Mouse (Mus musculus) MEL (cell line): ENCODE results near the gene Acoxl. TPM values are rescaled to one million over a fixed set of nuclear protein-coding genes. Genes with fewer than 3 reads are reported as not detected.

Experiments used
- DNase-seq: peaks from one replicate; pipeline ENCODE4 v3.0.0; 2011; ENCODE audit warnings: low read depth, low spot score
- H3K27ac ChIP-seq: 2 replicates; pipeline ENCODE4 v1.5.1; 2012; ENCODE audit warnings: low read depth, mild to moderate bottlenecking, control low read depth, low read length, moderate library complexity; ENCODE audit not compliant: control insufficient read depth
- H3K27me3 ChIP-seq, 2 experiments: fragments of 150-350 bp in 1 of 2; sonication (generic) in 1 of 2; 2 replicates each; pipeline ENCODE4 v1.6.1; 2012; ENCODE audit warnings: low read length in 2 of 2, mild to moderate bottlenecking in 2 of 2, improper control_type of control experiment in 1 of 2, moderate library complexity in 1 of 2; ENCODE audit not compliant: insufficient read depth in 2 of 2, control insufficient read depth in 1 of 2
- H3K36me3 ChIP-seq, 2 experiments: 2 replicates each; pipeline ENCODE4 v1.6.1; 2012 to 2014; ENCODE audit warnings: low read length in 2 of 2, improper control_type of control experiment in 1 of 2, inconsistent platforms in 1 of 2, mild to moderate bottlenecking in 1 of 2; ENCODE audit not compliant: insufficient read depth in 2 of 2, control insufficient read depth in 1 of 2
- H3K4me1 ChIP-seq, 2 experiments: fragments of 150-350 bp in 1 of 2; sonication (generic) in 1 of 2; 2 replicates each; pipeline ENCODE4 v1.6.1; 2012; ENCODE audit warnings: low read length in 2 of 2, improper control_type of control experiment in 1 of 2, mild to moderate bottlenecking in 1 of 2; ENCODE audit not compliant: insufficient read depth in 2 of 2, control insufficient read depth in 1 of 2
- H3K4me3 ChIP-seq, 2 experiments: fragments of 150-350 bp in 1 of 2; sonication (generic) in 1 of 2; 2 replicates each; pipeline ENCODE4 v1.5.1; 2012; ENCODE audit warnings: low read depth in 2 of 2, low read length in 2 of 2, mild to moderate bottlenecking in 2 of 2, moderate library complexity in 2 of 2, control low read depth in 1 of 2, improper control_type of control experiment in 1 of 2; ENCODE audit not compliant: control insufficient read depth in 1 of 2, insufficient read depth in 1 of 2
- H3K79me2 ChIP-seq: 2 replicates; pipeline ENCODE4 v1.6.1; 2012; ENCODE audit warnings: mild to moderate bottlenecking, low read length, moderate library complexity; ENCODE audit not compliant: control insufficient read depth, poor library complexity, insufficient read depth
- H3K9ac ChIP-seq: 2 replicates; pipeline ENCODE4 v1.6.1; 2012; ENCODE audit warnings: low read depth, mild to moderate bottlenecking, control low read depth, low read length, moderate library complexity; ENCODE audit not compliant: control insufficient read depth, poor library complexity, severe bottlenecking
- H3K9me3 ChIP-seq: fragments of 150-350 bp; sonication (generic); replicated peaks from 2 replicates; pipeline ENCODE4 v1.6.1; 2012; ENCODE audit warnings: mild to moderate bottlenecking, low read length, improper control_type of control experiment, moderate library complexity; ENCODE audit not compliant: insufficient read depth
- CHD1 ChIP-seq: IDR thresholded peaks from 2 replicates; pipeline ENCODE4 v1.6.1; 2012; ENCODE audit warnings: low read depth, mild to moderate bottlenecking, inconsistent platforms, low read length, improper control_type of control experiment
- CHD2 ChIP-seq: IDR thresholded peaks from 2 replicates; pipeline ENCODE4 v1.6.1; 2011; ENCODE audit warnings: low read length, improper control_type of control experiment
- CTCF ChIP-seq, 3 experiments: IDR thresholded peaks in 2 of 3; conservative IDR thresholded peaks in 1 of 3; 2 replicates each; pipeline ENCODE4 v1.5.1; 2011 to 2012; ENCODE audit warnings: low read length in 3 of 3, low read depth in 2 of 3, mild to moderate bottlenecking in 2 of 3, improper control_type of control experiment in 1 of 3, inconsistent platforms in 1 of 3, mixed read lengths in 1 of 3, moderate library complexity in 1 of 3; ENCODE audit not compliant: control insufficient read depth in 1 of 3, insufficient read depth in 1 of 3, poor library complexity in 1 of 3, severe bottlenecking in 1 of 3
- ELF1 ChIP-seq: IDR thresholded peaks from 2 replicates; pipeline ENCODE4 v1.6.1; 2014; ENCODE audit warnings: low read depth, mild to moderate bottlenecking, inconsistent platforms, low read length, improper control_type of control experiment, moderate library complexity
- EP300 ChIP-seq, 2 experiments: IDR thresholded peaks; 2 replicates each; pipeline ENCODE4 v1.6.1; 2011; ENCODE audit warnings: improper control_type of control experiment in 2 of 2, low read length in 2 of 2, low read depth in 1 of 2, mild to moderate bottlenecking in 1 of 2
- GABPA ChIP-seq: IDR thresholded peaks from 2 replicates; pipeline ENCODE4 v1.6.1; 2012; ENCODE audit warnings: low read depth, mild to moderate bottlenecking, inconsistent platforms, low read length, improper control_type of control experiment, moderate library complexity
- GATA1 ChIP-seq: IDR thresholded peaks from 2 replicates; pipeline ENCODE4 v1.6.1; 2011; ENCODE audit warnings: low read depth, low read length, improper control_type of control experiment
- HCFC1 ChIP-seq: IDR thresholded peaks from 2 replicates; pipeline ENCODE4 v1.6.1; 2012; ENCODE audit warnings: low read depth, mild to moderate bottlenecking, inconsistent platforms, low read length, improper control_type of control experiment, moderate library complexity
- JUND ChIP-seq: IDR thresholded peaks from 2 replicates; pipeline ENCODE4 v1.6.1; 2011; ENCODE audit warnings: low read depth, mild to moderate bottlenecking, improper control_type of control experiment, low read length
- KAT2A ChIP-seq: conservative IDR thresholded peaks from 2 replicates; pipeline ENCODE4 v1.6.1; 2012; ENCODE audit warnings: low read depth, low read length, improper control_type of control experiment, inconsistent platforms
- MAFK ChIP-seq: IDR thresholded peaks from 2 replicates; pipeline ENCODE4 v1.6.1; 2011; ENCODE audit warnings: low read depth, mild to moderate bottlenecking, low read length, improper control_type of control experiment, borderline replicate concordance
- MAZ ChIP-seq: IDR thresholded peaks from 2 replicates; pipeline ENCODE4 v1.6.1; 2012; ENCODE audit warnings: low read depth, mild to moderate bottlenecking, inconsistent platforms, low read length, improper control_type of control experiment
- MEF2A ChIP-seq: IDR thresholded peaks from 2 replicates; pipeline ENCODE4 v1.6.1; 2014; ENCODE audit warnings: low read depth, mild to moderate bottlenecking, inconsistent platforms, low read length, improper control_type of control experiment; ENCODE audit not compliant: poor library complexity, insufficient replicate concordance, severe bottlenecking; ENCODE audit errors: extremely low read depth
- MYC ChIP-seq: IDR thresholded peaks from 2 replicates; pipeline ENCODE4 v1.6.1; 2011; ENCODE audit warnings: low read depth, mild to moderate bottlenecking, low read length, improper control_type of control experiment, moderate library complexity
- NRF1 ChIP-seq: IDR thresholded peaks from 2 replicates; pipeline ENCODE4 v1.6.1; 2014; ENCODE audit warnings: low read depth, mild to moderate bottlenecking, inconsistent platforms, low read length, improper control_type of control experiment, moderate library complexity; ENCODE audit not compliant: poor library complexity, insufficient read depth, severe bottlenecking
- POLR2A ChIP-seq, 2 experiments: IDR thresholded peaks; 2 replicates each; pipeline ENCODE4 v1.6.1; 2011 to 2012; ENCODE audit warnings: low read length in 2 of 2, mild to moderate bottlenecking in 2 of 2, control low read depth in 1 of 2, improper control_type of control experiment in 1 of 2, low read depth in 1 of 2, moderate library complexity in 1 of 2; ENCODE audit not compliant: control insufficient read depth in 1 of 2, insufficient read depth in 1 of 2, poor library complexity in 1 of 2
- POLR2AphosphoS2 ChIP-seq: IDR thresholded peaks from 2 replicates; pipeline ENCODE4 v1.6.1; 2011; ENCODE audit warnings: low read length, improper control_type of control experiment
- RCOR1 ChIP-seq: IDR thresholded peaks from 2 replicates; pipeline ENCODE4 v1.6.1; 2012; ENCODE audit warnings: low read depth, mild to moderate bottlenecking, inconsistent platforms, low read length, improper control_type of control experiment
- SIN3A ChIP-seq: IDR thresholded peaks from 2 replicates; pipeline ENCODE4 v1.6.1; 2012; ENCODE audit warnings: low read length, improper control_type of control experiment, inconsistent platforms
- SMC3 ChIP-seq: IDR thresholded peaks from 2 replicates; pipeline ENCODE4 v1.6.1; 2011; ENCODE audit warnings: low read depth, low read length, improper control_type of control experiment
- TBP ChIP-seq: IDR thresholded peaks from 2 replicates; pipeline ENCODE4 v1.8.0; 2011; ENCODE audit warnings: low read depth, low read length, improper control_type of control experiment
- UBTF ChIP-seq: IDR thresholded peaks from 2 replicates; pipeline ENCODE4 v1.6.1; 2012; ENCODE audit warnings: low read depth, mild to moderate bottlenecking, inconsistent platforms, low read length, improper control_type of control experiment, moderate library complexity, borderline replicate concordance; ENCODE audit not compliant: insufficient read depth
- USF2 ChIP-seq, 2 experiments: IDR thresholded peaks; 2 replicates each; pipeline ENCODE4 v1.6.1; 2011 to 2012; ENCODE audit warnings: improper control_type of control experiment in 2 of 2, low read length in 2 of 2, borderline replicate concordance in 1 of 2, inconsistent platforms in 1 of 2, low read depth in 1 of 2, mild to moderate bottlenecking in 1 of 2; ENCODE audit not compliant: insufficient read depth in 1 of 2
- ZC3H11A ChIP-seq: IDR thresholded peaks from 2 replicates; pipeline ENCODE4 v1.6.1; 2012; ENCODE audit warnings: low read depth, mild to moderate bottlenecking, inconsistent platforms, low read length, improper control_type of control experiment
- ZMIZ1 ChIP-seq: IDR thresholded peaks from 2 replicates; pipeline ENCODE4 v1.6.1; 2012; ENCODE audit warnings: low read depth, mild to moderate bottlenecking, inconsistent platforms, low read length, improper control_type of control experiment, moderate library complexity
- ZNF384 ChIP-seq: IDR thresholded peaks from 2 replicates; pipeline ENCODE4 v1.6.1; 2012; ENCODE audit warnings: low read depth, mild to moderate bottlenecking, inconsistent platforms, low read length, improper control_type of control experiment
- polyA plus RNA-seq, 2 experiments: library from polyadenylated mRNA; stranded (reverse) in 1 of 2; unstranded in 1 of 2; fragments of >175 nt in 1 of 2; fragments of >200 nt in 1 of 2; gene quantifications; 2 replicates each; pipeline versions ENCODE4 v1.2.1 to v1.2.4; 2012; ENCODE audit warnings: low replicate concordance in 2 of 2, low read depth in 1 of 2; ENCODE audit not compliant: insufficient read length in 2 of 2, insufficient read depth in 1 of 2, missing spikeins in 1 of 2
- total RNA-seq: library from RNA; depleted of rRNA; stranded (reverse); fragments of 300-350 nt; gene quantifications from 2 replicates; pipeline ENCODE4 v1.2.3, GENCODE M21; 2012

The Acoxl gene
- total and polyA plus RNA-seq, 3 experiments = 0.31 to 0.39 TPM; not detected in 1

- no peak for TF ChIP-seq CTCF (IDR thresholded peaks at IDR 0.05 in 2 of 3, conservative IDR thresholded peaks at IDR 0.05 in 1 of 3; ENCODE audit: control insufficient read depth in 1 of 3, insufficient read depth in 1 of 3, low read depth in 2 of 3, low read length in 3 of 3, poor library complexity in 1 of 3, severe bottlenecking in 1 of 3)
- no peak for TF ChIP-seq MAZ
- TF ChIP-seq TBP = no peak
- no peak for TF ChIP-seq HCFC1
- no peak for TF ChIP-seq JUND
- TF ChIP-seq ZC3H11A = no peak
- TF ChIP-seq KAT2A = no peak
- no peak for TF ChIP-seq POLR2A (IDR thresholded peaks at IDR 0.05; ENCODE audit: control insufficient read depth in 1 of 2, insufficient read depth in 1 of 2, low read depth in 1 of 2, low read length in 2 of 2, poor library complexity in 1 of 2)
- no peak for TF ChIP-seq NRF1
- no peak for TF ChIP-seq SMC3
- TF ChIP-seq EP300 (IDR thresholded peaks at IDR 0.05; ENCODE audit: low read depth in 1 of 2, low read length in 2 of 2) = no peak
- no peak for TF ChIP-seq RCOR1
- TF ChIP-seq CHD2 = no peak
- no peak for TF ChIP-seq MYC
- TF ChIP-seq ELF1 = no peak
- no peak for TF ChIP-seq GATA1
- DNase-seq = no peak
Measured at GRCm38 (mm10) chr2:128023855-128024254, 185.2 kb downstream of the Acoxl start.

GRCm38 (mm10) chr2:128027696-128028095, 189.0 kb downstream of the Acoxl start:
- Histone ChIP-seq H3K36me3 (no peaks in the 10 kb centered on the region), H3K9ac (no peak overlapping the region), H3K9me3 (no peaks in the 10 kb centered on the region), H3K27ac (no peak overlapping the region), H3K4me1 (no peaks in the 10 kb centered on the region), H3K79me2 (no peaks in the 10 kb centered on the region), H3K4me3 (no peak overlapping the region), H3K27me3 (peaks cover 0 to 1% of the 10 kb centered on the region in 2 experiments; a peak in 1 of 4 replicates)
- DNase-seq = no peak
- TF ChIP-seq RCOR1 = no peak
- TF ChIP-seq NRF1 = no peak
- no peak for TF ChIP-seq MEF2A
- TF ChIP-seq GABPA = no peak
- TF ChIP-seq CHD1 = no peak
- no peak for TF ChIP-seq ZNF384
- TF ChIP-seq UBTF = no peak
- TF ChIP-seq USF2 (IDR thresholded peaks at IDR 0.05; ENCODE audit: borderline replicate concordance in 1 of 2, insufficient read depth in 1 of 2, low read depth in 1 of 2, low read length in 2 of 2) = no peak
- TF ChIP-seq ZMIZ1 = no peak
- TF ChIP-seq POLR2AphosphoS2 = no peak
- TF ChIP-seq MAFK = no peak
- TF ChIP-seq JUND = no peak
- TF ChIP-seq ELF1 = no peak
- no peak for TF ChIP-seq SIN3A
- TF ChIP-seq KAT2A = no peak

More at GRCm38 (mm10) chr2:128023855-128024254, 185.2 kb downstream of the Acoxl start:
- H3K4me1 ChIP-seq = no peaks in the 10 kb centered on the region
- no peak overlapping the region for H3K4me3 ChIP-seq
- no peak overlapping the region for H3K27ac ChIP-seq
- H3K36me3 ChIP-seq = no peaks in the 10 kb centered on the region
- H3K27me3 ChIP-seq = no peaks in the 10 kb centered on the region; a peak in 1 of 4 replicates
- H3K9me3 ChIP-seq = no peaks in the 10 kb centered on the region
- no peak overlapping the region for H3K9ac ChIP-seq
- H3K79me2 ChIP-seq = no peaks in the 10 kb centered on the region
